Mouse (Mus musculus) forebrain, postnatal 0 days (tissue): ENCODE results near the gene Mvb12a. TPM values are rescaled to one million over a fixed set of nuclear protein-coding genes. Genes with fewer than 3 reads are reported as not detected.

ENCODE experiments used
- ATAC-seq: fragments of 200-750 bp; cut with Nextera tagmentation; 2 replicates; pipeline ENCODE4 v1.8.0; 2017; ENCODE audit warnings: mild to moderate bottlenecking, moderate library complexity
- DNase-seq: peaks from one replicate; pipeline ENCODE4 v3.0.0-alpha.2; 2015
- H3K27ac ChIP-seq: fragments of 300-500 bp; sonication (generic); 2 replicates; pipeline ENCODE4 v1.5.1; 2014; ENCODE audit warnings: low read depth, mild to moderate bottlenecking, antibody characterized with exemption, low read length, moderate library complexity, mixed read lengths
- H3K27me3 ChIP-seq: fragments of 300-500 bp; sonication (generic); 2 replicates; pipeline ENCODE4 v1.6.1; 2014; ENCODE audit warnings: mild to moderate bottlenecking, low read length, mixed read lengths; ENCODE audit not compliant: insufficient read depth
- H3K36me3 ChIP-seq: fragments of 300-500 bp; sonication (generic); 2 replicates; pipeline ENCODE4 v1.6.1; 2014; ENCODE audit warnings: mild to moderate bottlenecking, moderate library complexity; ENCODE audit not compliant: insufficient read depth
- H3K4me1 ChIP-seq: fragments of 300-500 bp; sonication (generic); 2 replicates; pipeline ENCODE4 v1.6.1; 2014; ENCODE audit warnings: antibody characterized with exemption; ENCODE audit not compliant: insufficient read depth
- H3K4me2 ChIP-seq: fragments of 300-500 bp; sonication (generic); 2 replicates; pipeline ENCODE4 v1.6.1; 2014; ENCODE audit warnings: low read depth, mild to moderate bottlenecking, moderate library complexity
- H3K4me3 ChIP-seq: fragments of 300-500 bp; sonication (generic); 2 replicates; pipeline ENCODE4 v1.5.1; 2014; ENCODE audit warnings: low read depth, low read length, mixed read lengths
- H3K9ac ChIP-seq: fragments of 300-500 bp; sonication (generic); 2 replicates; pipeline ENCODE4 v1.6.1; 2014; ENCODE audit warnings: mild to moderate bottlenecking
- H3K9me3 ChIP-seq: fragments of 300-500 bp; sonication (generic); 2 replicates; pipeline ENCODE4 v1.6.1; 2016; ENCODE audit warnings: low read length
- CTCF ChIP-seq: sonication (generic); IDR thresholded peaks from 2 replicates; pipeline ENCODE4 v1.5.1; 2016; ENCODE audit warnings: antibody characterized with exemption, control low read depth, low read depth
- WGBS: fragments of 180-500 bp; shearing (Covaris S2); extraction: QIAGEN DNeasy Blood & Tissue Kit; methylation state at CpG from one replicate; pipeline ENCODE4 v1.1.7; 2014; 5-methylcytosine and 5-hydroxymethylcytosine counted together
- polyA plus RNA-seq: library from polyadenylated mRNA; unstranded; fragments of >200 nt; fragmentation: Nextera tagmentation; extraction: Ambion mirVana; gene quantifications from 2 replicates; pipeline ENCODE4 v1.2.1, GENCODE M21; 2015
- total RNA-seq: library from RNA; depleted of rRNA; stranded (reverse); fragments of >200 nt; gene quantifications from 2 replicates; pipeline ENCODE4 v1.2.3, GENCODE M21; 2014

Mvb12a gene
- total and polyA plus RNA-seq, 2 experiments from 2014 or later, result 70.5 to 73.4 TPM

DNA sequence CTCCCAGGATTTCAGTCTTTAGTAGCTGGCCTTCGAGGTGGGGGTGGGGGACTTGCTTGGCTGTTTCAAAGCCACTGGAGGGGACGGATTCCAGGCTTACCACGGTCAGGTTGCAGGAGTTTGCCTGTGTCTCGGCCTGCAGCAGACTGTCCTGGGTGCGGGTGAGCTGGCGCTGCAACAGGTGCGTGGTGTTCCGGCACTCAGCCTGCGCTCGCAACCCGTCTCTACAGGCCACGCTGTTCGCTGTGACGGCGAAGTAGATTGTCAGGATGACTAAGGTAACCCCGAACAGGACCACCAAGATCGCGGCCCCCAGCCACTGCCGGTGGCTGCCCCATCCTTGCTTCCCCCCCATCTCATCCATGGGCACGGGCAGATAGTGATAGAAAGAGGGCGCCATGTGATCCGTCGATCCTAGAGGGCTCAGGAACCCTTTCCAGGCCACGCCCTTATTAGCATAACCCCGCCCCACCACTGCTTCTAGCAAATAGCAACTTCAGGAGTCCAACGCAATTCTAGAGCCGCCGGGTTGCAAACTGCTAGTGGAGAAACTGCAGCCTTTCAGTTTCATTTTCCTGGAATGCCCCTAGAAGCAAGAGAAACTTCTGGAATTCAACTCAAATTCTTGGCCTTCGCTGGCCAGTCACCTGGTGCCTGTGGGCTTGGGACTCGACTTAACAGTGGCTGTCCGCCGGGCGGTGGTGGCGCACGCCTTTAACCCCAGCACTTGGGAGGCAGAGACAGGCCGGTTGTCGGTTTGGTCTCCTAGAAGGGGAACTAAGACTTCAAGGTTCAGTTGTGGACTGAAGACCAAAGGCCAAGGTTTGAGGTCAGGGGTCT, 5.5 kb upstream of the Mvb12a start, which contains the start of gene Bst2:
Gene Bst2 (minus strand): TSS at position 429 of the 840 bp plus-strand sequence.
- Histone ChIP-seq H3K4me1 (no peaks in the 10 kb centered on the region), H3K27me3 (peaks cover 8% of the 10 kb centered on the region), H3K36me3 (no peaks in the 10 kb centered on the region), H3K4me3 (peak within 1 kb of the TSS; percentile 19), H3K9me3 (no peaks in the 10 kb centered on the region), H3K9ac (no peak within 1 kb of the TSS), H3K27ac (no peak within 1 kb of the TSS), H3K4me2 (peak within 1 kb of the TSS; percentile 45)
- 5% methylated on average over 37 of the region's 37 CpGs for WGBS
- peak; percentile 47; the same call in 1 of the 2 replicates for ATAC-seq
- no peak for TF ChIP-seq CTCF
- DNase-seq, result peak; percentile 29

GRCm38 (mm10) chr8:71543755-71544154, 1.0 kb downstream of the Mvb12a start:
- peak overlapping the region; percentile 90 for H3K4me2 ChIP-seq
- ATAC-seq (no peak), DNase-seq (no peak)
- 91% methylated on average over 9 of the region's 9 CpGs for WGBS
- no peak for TF ChIP-seq CTCF
- peak overlapping the region; percentile 74; the same call in 1 of the 2 replicates for H3K9ac ChIP-seq
- peaks cover 31% of the 10 kb centered on the region for H3K36me3 ChIP-seq
- no peaks in the 10 kb centered on the region for H3K4me1 ChIP-seq
- no peak overlapping the region for H3K27ac ChIP-seq
- H3K9me3 ChIP-seq, result no peaks in the 10 kb centered on the region
- H3K27me3 ChIP-seq, result no peaks in the 10 kb centered on the region
- H3K4me3 ChIP-seq, result peak overlapping the region; percentile 75

DNA sequence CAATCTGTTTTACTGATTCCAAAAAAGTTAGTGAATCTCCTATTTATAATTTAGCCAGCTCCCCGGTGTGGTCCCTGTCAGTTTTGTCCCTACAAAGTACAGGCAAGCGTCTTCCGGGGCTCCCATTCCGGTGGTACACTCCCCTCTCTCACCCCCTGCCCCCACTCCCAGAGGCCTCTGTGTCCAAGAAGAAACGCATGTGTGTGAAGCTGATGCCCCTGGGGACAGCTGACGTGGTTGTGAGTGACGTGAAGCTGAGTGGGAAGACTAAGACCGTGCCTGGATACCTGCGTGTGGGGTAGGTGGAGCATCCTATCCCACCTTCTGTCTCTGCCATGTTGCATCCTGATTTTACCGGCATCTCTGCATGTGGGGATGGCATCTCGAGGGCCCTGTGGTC, 2.3 kb downstream of the Mvb12a start:
- ATAC-seq (no peak), DNase-seq (no peak)
- Histone ChIP-seq H3K27ac (no peak overlapping the region), H3K9ac (no peak overlapping the region), H3K27me3 (no peaks in the 10 kb centered on the region), H3K4me1 (no peaks in the 10 kb centered on the region), H3K36me3 (peaks cover 32% of the 10 kb centered on the region), H3K4me2 (no peak overlapping the region), H3K4me3 (no peak overlapping the region), H3K9me3 (no peaks in the 10 kb centered on the region)
- WGBS, result 93% methylated on average over 11 of the region's 11 CpGs
- no peak for TF ChIP-seq CTCF

DNA sequence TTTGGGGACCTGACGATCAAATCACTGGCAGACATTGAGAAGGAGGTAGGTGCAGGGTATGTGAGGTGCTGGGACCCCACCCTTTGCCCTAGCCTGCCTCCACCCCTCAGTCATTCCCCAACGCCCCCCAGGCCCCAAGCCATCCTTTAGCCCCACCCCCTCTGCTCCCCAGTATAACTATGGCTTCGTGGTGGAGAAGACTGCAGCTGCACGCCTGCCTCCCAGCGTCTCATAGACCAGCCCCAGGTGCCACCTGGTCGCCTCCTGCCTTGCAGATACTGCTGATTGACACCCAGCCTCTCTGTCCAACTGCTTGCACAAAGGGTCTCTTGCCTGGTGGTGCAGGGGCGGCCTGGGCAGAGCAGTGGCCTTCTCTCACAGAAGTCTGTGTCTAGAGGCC, 4.9 kb downstream of the Mvb12a start:
- Histone ChIP-seq H3K36me3 (peaks cover 32% of the 10 kb centered on the region), H3K9me3 (no peaks in the 10 kb centered on the region), H3K4me3 (no peak overlapping the region), H3K4me2 (no peak overlapping the region), H3K27ac (no peak overlapping the region), H3K27me3 (no peaks in the 10 kb centered on the region), H3K9ac (no peak overlapping the region), H3K4me1 (no peaks in the 10 kb centered on the region)
- TF ChIP-seq CTCF, result no peak
- DNase-seq, result no peak
- ATAC-seq, result no peak
- WGBS, result 90% methylated on average over 7 of the region's 7 CpGs

DNA sequence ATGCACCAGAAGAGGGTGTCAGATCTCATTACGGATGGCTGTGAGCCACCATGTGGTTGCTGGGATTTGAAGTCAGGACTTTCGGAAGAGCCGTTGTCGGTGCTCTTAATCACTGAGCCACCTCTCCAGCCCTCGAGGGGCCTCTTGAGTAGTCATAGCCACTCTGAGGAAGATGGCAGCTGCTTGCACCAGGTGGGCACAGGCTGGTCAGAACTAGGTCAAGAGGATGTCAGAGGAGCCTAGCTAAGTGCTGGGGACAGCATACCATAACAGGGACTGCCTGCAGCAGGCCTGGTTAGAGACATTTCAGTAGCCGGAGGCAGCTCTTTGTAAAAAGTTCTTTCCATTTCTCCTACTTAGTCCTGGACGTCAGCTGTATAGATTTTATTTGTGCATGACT, 8.0 kb downstream of the Mvb12a start:
- Histone ChIP-seq H3K9ac (no peak overlapping the region), H3K27ac (no peak overlapping the region), H3K4me2 (no peak overlapping the region), H3K4me3 (no peak overlapping the region), H3K36me3 (peaks cover 23% of the 10 kb centered on the region), H3K9me3 (no peaks in the 10 kb centered on the region), H3K27me3 (no peaks in the 10 kb centered on the region), H3K4me1 (no peaks in the 10 kb centered on the region)
- ATAC-seq (no peak), DNase-seq (no peak)
- TF ChIP-seq CTCF, result no peak
- 68% methylated on average over 7 of the region's 7 CpGs for WGBS

DNA sequence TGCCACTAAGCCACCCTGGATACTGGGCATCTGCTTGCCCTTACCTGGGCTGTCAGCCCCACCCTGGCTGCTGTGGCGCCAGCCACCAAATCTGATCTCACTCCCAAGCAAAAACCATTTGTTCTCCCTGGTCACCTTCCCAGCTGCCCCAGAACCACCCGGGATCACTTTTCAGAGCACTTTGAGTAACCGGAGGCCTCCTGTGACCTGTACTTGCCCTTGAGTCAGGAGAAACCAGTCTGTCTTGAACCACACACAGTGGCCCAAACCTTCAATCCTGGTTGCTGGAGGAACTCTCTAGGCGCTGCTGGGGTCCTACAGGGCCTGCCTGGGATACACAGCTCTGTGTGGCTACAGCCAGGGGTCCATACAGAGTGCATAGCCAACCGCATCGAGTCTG, 10.0 kb downstream of the Mvb12a start:
- H3K4me1 ChIP-seq, result no peaks in the 10 kb centered on the region
- H3K27me3 ChIP-seq, result peaks cover 16% of the 10 kb centered on the region
- peaks cover 9% of the 10 kb centered on the region for H3K36me3 ChIP-seq
- no peak for ATAC-seq
- TF ChIP-seq CTCF, result no peak
- no peak overlapping the region for H3K9ac ChIP-seq
- H3K27ac ChIP-seq, result no peak overlapping the region
- WGBS, result 73% methylated on average over 6 of the region's 6 CpGs
- no peak overlapping the region for H3K4me3 ChIP-seq
- H3K4me2 ChIP-seq, result no peak overlapping the region
- H3K9me3 ChIP-seq, result no peaks in the 10 kb centered on the region
- DNase-seq, result no peak

DNA sequence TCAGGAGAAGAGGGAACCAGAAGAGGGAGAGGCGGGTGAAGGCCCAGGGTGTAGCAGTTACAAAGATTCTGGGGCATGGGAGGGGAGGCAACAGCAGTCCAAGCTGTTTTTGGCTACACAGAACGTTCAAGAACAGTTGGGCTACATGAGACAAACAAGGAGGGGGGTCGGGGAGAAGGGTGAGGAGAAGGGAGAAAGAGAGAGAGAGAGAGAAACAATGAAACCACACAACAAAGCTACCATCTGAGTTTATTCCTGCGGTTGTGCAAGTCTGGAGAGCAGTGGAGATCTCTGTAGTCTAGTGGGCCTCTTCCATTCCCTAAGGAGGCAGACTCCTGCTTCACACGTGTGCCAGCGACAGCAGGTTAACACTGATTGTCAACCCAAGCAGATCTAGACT, 11.3 kb downstream of the Mvb12a start:
- no peak for TF ChIP-seq CTCF
- no peak overlapping the region for H3K4me2 ChIP-seq
- H3K27ac ChIP-seq, result no peak overlapping the region
- no peaks in the 10 kb centered on the region for H3K9me3 ChIP-seq
- H3K4me3 ChIP-seq, result no peak overlapping the region
- WGBS, result 64% methylated on average over 6 of the region's 6 CpGs
- ATAC-seq (no peak), DNase-seq (no peak)
- H3K9ac ChIP-seq, result no peak overlapping the region
- peaks cover 28% of the 10 kb centered on the region for H3K27me3 ChIP-seq
- H3K36me3 ChIP-seq, result no peaks in the 10 kb centered on the region
- H3K4me1 ChIP-seq, result no peaks in the 10 kb centered on the region
